Mouse (Mus musculus): ENCODE measurements at regions not wholly inside any gene's neighbourhood (a gene's known extent, or its start where the extent isn't known, plus 50 kb on each side); places are given as distances from the start of the nearest gene placed in this dataset.

- DNase-seq (ENCODE audit: low read depth), result no peak
Measured at GRCm38 (mm10) chr13:113736468-113736867, 57.8 kb upstream of the Arl15 start.

- DNase-seq (ENCODE audit: low read depth), result no peak
Measured at GRCm38 (mm10) chr13:113735611-113736285, 58.6 kb upstream of the Arl15 start.

DNA sequence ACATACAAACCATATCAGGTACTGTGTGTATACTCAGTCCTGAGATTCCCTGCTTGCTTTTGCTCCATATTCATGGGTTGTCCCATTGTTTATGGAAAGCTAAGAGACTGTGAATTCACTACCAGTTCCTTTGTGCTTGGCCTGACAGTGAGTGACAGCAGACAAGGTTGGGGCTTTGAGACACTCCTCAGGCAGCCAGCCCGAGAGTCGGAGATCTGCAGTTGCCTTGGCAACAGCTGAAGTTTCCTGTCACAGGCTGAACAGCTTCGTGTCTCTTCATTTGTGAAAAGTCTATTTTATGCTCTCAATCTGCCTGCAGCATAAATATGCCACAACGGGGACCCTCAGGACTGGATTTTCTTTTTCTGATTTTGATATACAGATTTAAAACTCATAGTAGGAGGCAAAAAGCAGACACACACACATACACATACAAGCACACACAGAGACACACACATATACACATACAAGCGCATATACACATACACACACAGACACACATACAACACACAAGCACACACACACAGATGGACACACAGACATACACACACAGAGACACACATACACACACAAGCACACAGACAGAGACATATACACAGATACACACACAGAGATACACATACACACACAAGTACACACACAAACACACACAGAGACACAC lies 60.0 kb upstream of the Arl15 start:
- no peak for DNase-seq (ENCODE audit: low read depth)

DNA sequence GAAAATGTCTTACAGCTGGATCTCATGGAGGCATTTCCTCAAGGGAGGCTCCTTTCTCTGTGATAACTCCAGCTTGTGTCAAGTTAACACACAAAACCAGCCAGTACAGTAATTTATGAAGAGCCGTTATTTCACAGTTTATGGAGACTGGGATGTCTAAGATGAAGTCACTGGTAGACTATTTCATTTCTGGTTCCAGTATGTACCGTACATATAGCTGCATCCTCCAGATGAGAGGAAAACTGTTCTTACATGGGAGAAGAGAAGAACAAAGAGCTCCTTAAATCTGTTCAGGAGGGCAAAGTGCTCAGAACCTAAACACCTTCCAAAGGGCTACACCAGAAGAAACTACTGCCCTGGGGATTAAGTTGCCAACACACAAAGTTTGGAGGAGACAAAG lies 60.6 kb upstream of the Arl15 start:
- no peak for DNase-seq (ENCODE audit: low read depth)

GRCm38 (mm10) chr13:113730776-113731400 lies 63.4 kb upstream of the Arl15 start:
- DNase-seq (ENCODE audit: low read depth), result no peak

GRCm38 (mm10) chr13:113730062-113730775 lies 64.1 kb upstream of the Arl15 start:
- peak; percentile 61 for DNase-seq (ENCODE audit: low read depth)

GRCm38 (mm10) chr13:113729574-113729973 lies 64.7 kb upstream of the Arl15 start:
- peak; percentile 60 for DNase-seq (ENCODE audit: low read depth)

DNA sequence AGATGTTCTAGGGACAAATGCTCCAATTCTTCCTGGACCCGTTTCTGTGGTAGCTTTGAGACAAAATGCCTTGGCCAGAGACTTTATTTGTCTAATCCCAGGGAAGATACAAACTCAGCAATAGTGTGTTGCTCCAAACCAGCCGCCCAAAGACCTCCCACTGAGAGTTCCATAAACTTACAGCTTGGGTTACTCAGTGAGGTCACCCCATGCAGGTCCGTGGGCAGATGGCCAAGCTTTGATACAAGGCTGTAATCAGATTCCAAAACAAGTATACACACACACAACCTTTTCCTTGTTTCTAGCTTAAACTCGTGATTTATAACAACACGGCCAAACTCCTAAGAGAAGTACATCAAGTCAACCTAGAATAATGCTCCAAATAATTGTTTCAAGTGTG lies 64.6 kb upstream of the Hspb3 start:
- peak; percentile 5 for DNase-seq (ENCODE audit: low read depth)

- DNase-seq (ENCODE audit: low read depth), result no peak
Measured at GRCm38 (mm10) chr13:113724881-113725837, 61.7 kb upstream of the Hspb3 start.

DNA sequence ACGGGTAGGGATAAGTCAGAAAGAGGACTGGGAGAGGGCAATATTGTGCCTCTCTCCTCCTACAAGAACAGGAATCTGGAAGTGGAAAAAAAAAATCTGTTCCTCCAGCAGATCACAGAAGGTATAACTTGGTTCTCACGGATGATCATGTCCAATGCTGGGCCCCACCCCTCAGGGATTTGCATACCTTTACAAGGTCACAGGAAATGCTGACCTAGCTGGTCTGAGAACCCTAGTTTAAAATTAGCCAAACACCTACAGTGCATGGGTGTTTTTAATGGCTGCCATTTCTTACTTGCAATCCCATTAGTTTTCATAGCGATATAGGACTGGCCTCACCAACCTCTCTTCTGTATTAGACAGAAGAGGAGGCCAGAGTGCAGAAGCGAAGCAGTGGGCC lies 51.8 kb upstream of the Hspb3 start:
- DNase-seq (ENCODE audit: low read depth), result no peak

DNA sequence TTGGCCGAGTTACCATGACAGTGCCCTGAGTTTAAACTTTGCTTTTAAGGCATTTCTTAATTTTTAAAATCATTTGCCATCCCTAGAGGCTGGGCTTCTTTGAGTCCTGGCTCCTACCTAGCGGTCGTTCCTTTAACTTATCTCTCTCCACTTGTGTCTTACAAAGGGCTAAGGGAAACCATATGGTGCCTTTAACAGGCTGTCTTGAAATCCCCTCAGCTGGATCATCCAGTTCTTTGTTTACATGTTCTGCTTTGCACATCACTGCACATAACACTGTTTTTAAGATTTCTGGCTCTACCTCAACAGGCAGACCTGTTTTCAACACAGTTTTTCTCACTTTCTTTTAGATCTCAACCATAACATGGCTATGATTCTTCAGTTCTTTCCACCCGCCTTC lies 50.4 kb upstream of the Hspb3 start:
- DNase-seq (ENCODE audit: low read depth), result no peak

Measured in 416B (cell line).